Mouse (Mus musculus) heart, adult 2 months (tissue): Measurements from ENCODE around the gene Coro1c. TPM values are rescaled to one million over a fixed set of nuclear protein-coding genes. Genes with fewer than 3 reads are reported as not detected.
A peak's percentile ranks its signal among the peaks of the same experiment; 100 is the strongest.

Experiments used
- DNase-seq, 2 experiments: peaks; one replicate each; pipeline ENCODE4 v3.0.0; 2021
- H3K27ac ChIP-seq: fragments of 200-600 bp; 2 replicates; pipeline ENCODE4 v1.8.1; 2022
- H3K27me3 ChIP-seq: fragments of 200-500 bp; 2 replicates; pipeline ENCODE4 v1.6.1; 2012; ENCODE audit warnings: mild to moderate bottlenecking, low read length, inconsistent platforms, mixed read lengths; ENCODE audit not compliant: control insufficient read depth, insufficient read depth
- H3K36me3 ChIP-seq: fragments of 200-500 bp; 2 replicates; pipeline ENCODE4 v1.6.1; 2012; ENCODE audit warnings: low read length, inconsistent platforms; ENCODE audit not compliant: control insufficient read depth, insufficient read depth
- H3K4me1 ChIP-seq: fragments of 200-500 bp; 2 replicates; pipeline ENCODE4 v1.6.1; 2011; ENCODE audit warnings: low read length; ENCODE audit not compliant: control insufficient read depth, insufficient read depth
- H3K4me3 ChIP-seq: fragments of 200-600 bp; 2 replicates; pipeline ENCODE4 v1.8.1; 2022
- H3K79me2 ChIP-seq: fragments of 200-500 bp; replicated peaks from 2 replicates; pipeline ENCODE4 v1.6.1; 2012; ENCODE audit warnings: mild to moderate bottlenecking, inconsistent platforms, low read length, moderate library complexity, mixed read lengths; ENCODE audit not compliant: control insufficient read depth, insufficient read depth
- H3K9ac ChIP-seq: fragments of 200-500 bp; 2 replicates; pipeline ENCODE4 v1.6.1; 2012; ENCODE audit warnings: low read depth, mild to moderate bottlenecking, control low read depth, inconsistent platforms, low read length, mixed read lengths
- CTCF ChIP-seq: fragments of 200-600 bp; IDR thresholded peaks from 2 replicates; pipeline ENCODE4 v1.8.1; 2022; ENCODE audit warnings: antibody characterized with exemption, mild to moderate bottlenecking, moderate library complexity
- EP300 ChIP-seq: fragments of 200-500 bp; IDR thresholded peaks from 2 replicates; pipeline ENCODE4 v1.6.1; 2011; ENCODE audit warnings: low read depth, low read length, control low read depth; ENCODE audit not compliant: insufficient read depth
- POLR2A ChIP-seq: fragments of 200-500 bp; IDR thresholded peaks from 2 replicates; pipeline ENCODE4 v1.6.1; 2011; ENCODE audit warnings: mild to moderate bottlenecking, low read depth, low read length, control low read depth; ENCODE audit not compliant: insufficient read depth
- WGBS: fragments of 180-500 bp; shearing (Covaris S2); methylation state at CpG from one replicate; pipeline ENCODE4 v1.1.7; 2018; 5-methylcytosine and 5-hydroxymethylcytosine counted together
- intact Hi-C: fragments of 180-260 bp; cut with DNase I; formaldehyde crosslinking; loops from one replicate; pipeline ENCODE4 v1.15.1; 2025
- polyA plus RNA-seq: library from polyadenylated mRNA; depleted of rRNA; stranded (reverse); fragments of >200 nt; gene quantifications from 2 replicates; pipeline ENCODE4 v1.2.3, GENCODE M21; 2012
- total RNA-seq, 2 experiments: library from RNA; stranded (reverse); gene quantifications; 2 replicates each; pipeline ENCODE4 v1.2.3; 2021

Coro1c gene
- total and polyA plus RNA-seq, 3 experiments, result 24.1 to 30.1 (median 24.6) TPM

- Histone ChIP-seq H3K4me1 (peaks cover 13% of the 10 kb centered on the region), H3K27ac (peak overlapping the region; percentile 20; the same call in 1 of the 2 replicates), H3K27me3 (no peaks in the 10 kb centered on the region), H3K79me2 (no peaks in the 10 kb centered on the region), H3K9ac (no peak overlapping the region), H3K36me3 (no peaks in the 10 kb centered on the region), H3K4me3 (no peak overlapping the region)
- no peak for DNase-seq
- intact Hi-C loops, result no loop called here
- 54% methylated on average over 6 of the region's 6 CpGs for WGBS
- TF ChIP-seq EP300, result 0 out of 2 replicates have a peak, but pooled peaks have one; percentile 28
- TF ChIP-seq POLR2A, result no peak
These were observed 13.0 kb upstream of the Coro1c start for GRCm38 (mm10) chr5:113921310-113922166.

GRCm38 (mm10) chr5:113919060-113919459 is 10.5 kb upstream of the Coro1c start:
- Histone ChIP-seq H3K27ac (peak overlapping the region; percentile 88), H3K4me1 (peaks cover 11% of the 10 kb centered on the region), H3K4me3 (no peak overlapping the region), H3K79me2 (no peaks in the 10 kb centered on the region), H3K9ac (no peak overlapping the region), H3K27me3 (no peaks in the 10 kb centered on the region), H3K36me3 (no peaks in the 10 kb centered on the region)
- WGBS, result 58% methylated on average over 7 of the region's 7 CpGs
- no peak for DNase-seq
- TF ChIP-seq EP300 (no peak), POLR2A (no peak), CTCF (no peak)
- intact Hi-C loops, result no loop called here

DNA sequence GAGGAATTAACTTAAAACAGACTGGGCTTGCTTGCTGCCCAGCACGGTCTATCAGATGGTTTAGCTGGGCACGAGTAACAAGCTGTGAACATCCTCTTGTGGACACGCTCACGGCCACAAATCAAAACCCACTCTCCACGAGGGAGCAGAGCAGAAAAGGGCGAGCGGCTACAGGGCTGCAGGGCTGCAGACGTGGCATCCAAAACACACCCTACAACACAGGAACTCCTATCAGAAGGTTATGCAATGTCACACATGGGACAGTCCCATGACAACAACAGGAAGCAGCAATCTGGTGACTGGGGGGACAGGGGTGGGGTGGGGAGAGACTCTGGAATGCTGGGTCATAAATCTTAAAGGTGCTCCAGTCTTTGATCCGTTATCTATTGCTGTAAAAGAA is 10.1 kb upstream of the Coro1c start:
- Histone ChIP-seq H3K79me2 (no peaks in the 10 kb centered on the region), H3K4me3 (peak overlapping the region; percentile 22; the same call in 1 of the 2 replicates), H3K9ac (0 out of 2 replicates have a peak overlapping the region, but pooled peaks have one; percentile 7), H3K4me1 (peaks cover 11% of the 10 kb centered on the region), H3K27ac (peak overlapping the region; percentile 88), H3K27me3 (no peaks in the 10 kb centered on the region), H3K36me3 (no peaks in the 10 kb centered on the region)
- intact Hi-C loops, result no loop called here
- 21% methylated on average over 9 of the region's 9 CpGs for WGBS
- peak; percentile 74 to 82 for DNase-seq
- TF ChIP-seq EP300, result peak; percentile 94; the same call in 1 of the 2 replicates
- peak; percentile 93 for TF ChIP-seq POLR2A
- no peak for TF ChIP-seq CTCF

GRCm38 (mm10) chr5:113910705-113911104 is 2.1 kb upstream of the Coro1c start:
- Histone ChIP-seq H3K27me3 (no peaks in the 10 kb centered on the region), H3K9ac (no peak overlapping the region), H3K4me1 (peaks cover 9% of the 10 kb centered on the region), H3K27ac (no peak overlapping the region), H3K36me3 (no peaks in the 10 kb centered on the region), H3K4me3 (no peak overlapping the region), H3K79me2 (no peaks in the 10 kb centered on the region)
- TF ChIP-seq EP300, result no peak
- no peak for TF ChIP-seq POLR2A
- no peak for TF ChIP-seq CTCF
- 73% methylated on average over 6 of the region's 6 CpGs for WGBS
- intact Hi-C loops, result loop anchor here (2.0 kb wide), 1 partner anchor 18 kb away; no protein-coding TSS in a partner anchor
- no peak for DNase-seq

DNA sequence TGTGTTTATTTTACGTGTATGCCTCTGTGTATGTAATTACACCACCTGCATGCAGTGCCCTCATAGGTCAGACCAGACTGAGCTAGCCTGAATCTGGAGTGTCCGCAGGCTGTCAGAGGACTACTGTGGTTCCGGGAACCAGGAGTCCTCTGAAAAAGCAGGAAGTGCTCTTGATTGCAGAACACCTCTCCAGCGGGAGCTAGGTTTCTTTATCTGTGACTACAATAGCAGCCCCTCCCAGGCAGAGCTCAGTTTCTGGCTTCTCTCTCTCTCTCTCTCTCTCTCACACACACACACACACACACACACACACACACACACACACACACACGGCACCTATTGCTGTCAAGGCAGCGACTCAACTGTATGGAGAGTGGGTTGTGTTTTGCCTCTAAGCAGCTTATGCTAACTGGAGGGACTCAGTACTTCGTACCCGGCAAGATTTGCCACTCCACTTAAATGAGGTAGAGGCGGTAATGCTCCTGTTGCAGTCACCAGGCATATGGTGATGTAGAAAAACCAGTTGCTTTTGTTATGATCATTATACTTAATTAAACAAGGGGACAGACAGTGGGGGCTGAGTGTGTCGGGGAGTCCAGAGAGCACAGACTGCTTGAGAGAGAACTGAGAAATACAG is 1.6 kb upstream of the Coro1c start:
- Histone ChIP-seq H3K36me3 (no peaks in the 10 kb centered on the region), H3K9ac (no peak overlapping the region), H3K4me3 (no peak overlapping the region), H3K27me3 (no peaks in the 10 kb centered on the region), H3K4me1 (peaks cover 9% of the 10 kb centered on the region), H3K79me2 (no peaks in the 10 kb centered on the region), H3K27ac (no peak overlapping the region; the same call in 1 of the 2 replicates)
- no peak for TF ChIP-seq CTCF
- TF ChIP-seq POLR2A, result no peak
- TF ChIP-seq EP300, result no peak
- no peak for DNase-seq
- intact Hi-C loops, result loop anchor here (2.0 kb wide), 1 partner anchor 19 kb away; no protein-coding TSS in a partner anchor
- 25% methylated on average over 10 of the region's 10 CpGs for WGBS
